Mouse (Mus musculus): ENCODE results near the gene Lzts2. TPM values are rescaled to one million over a fixed set of nuclear protein-coding genes. Genes with fewer than 3 reads are reported as not detected.

Gene Lzts2
- polyA plus RNA-seq, 1 experiment = 11.2 TPM

DNA sequence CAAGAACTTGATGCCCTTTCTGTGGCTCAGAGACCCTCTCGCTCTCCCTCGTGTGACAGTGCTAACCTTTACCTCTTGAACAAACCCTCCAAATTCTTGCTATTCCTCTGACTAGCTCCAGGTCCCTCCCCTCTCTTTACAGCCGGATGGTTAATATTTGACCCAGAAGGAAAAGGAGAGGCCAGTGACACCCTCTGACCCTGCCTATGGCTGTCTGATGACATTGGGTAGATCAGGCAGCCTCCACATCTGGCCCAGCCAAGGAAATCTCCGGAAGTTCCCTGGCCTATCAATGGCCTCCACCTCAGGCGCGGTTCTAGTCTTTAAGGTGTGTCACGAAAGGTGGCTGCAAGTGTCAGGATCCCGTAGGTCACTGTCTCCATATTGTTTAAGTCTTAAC, 23.2 kb upstream of the Lzts2 start:
- H3K4me3 ChIP-seq (replicated peaks; ENCODE audit: control insufficient read depth, low read depth, low read length) = no peak overlapping the region
- no peak overlapping the region for H3K27ac ChIP-seq (ENCODE audit: control insufficient read depth, insufficient read depth, low read depth, low read length, poor library complexity)
- WGBS = 83% methylated on average over 8 of the region's 8 CpGs
- TF ChIP-seq POLR2A (IDR thresholded peaks at IDR 0.05; ENCODE audit: borderline replicate concordance, control insufficient read depth, low read depth, low read length) (no peak), CTCF (IDR thresholded peaks at IDR 0.05; ENCODE audit: control insufficient read depth, insufficient read depth, low read length) (no peak)
- H3K4me1 ChIP-seq (ENCODE audit: control insufficient read depth, insufficient read depth, low read length) = no peaks in the 10 kb centered on the region

GRCm38 (mm10) chr19:44992246-44992645, 22.0 kb upstream of the Lzts2 start:
- no peak overlapping the region for H3K4me3 ChIP-seq (replicated peaks; ENCODE audit: control insufficient read depth, low read depth, low read length)
- no peak for TF ChIP-seq CTCF (IDR thresholded peaks at IDR 0.05; ENCODE audit: control insufficient read depth, insufficient read depth, low read length)
- no peak for TF ChIP-seq POLR2A (IDR thresholded peaks at IDR 0.05; ENCODE audit: borderline replicate concordance, control insufficient read depth, low read depth, low read length)
- H3K4me1 ChIP-seq (ENCODE audit: control insufficient read depth, insufficient read depth, low read length) = no peaks in the 10 kb centered on the region
- WGBS = 31% methylated on average over 7 of the region's 7 CpGs
- no peak overlapping the region for H3K27ac ChIP-seq (ENCODE audit: control insufficient read depth, insufficient read depth, low read depth, low read length, poor library complexity)

DNA sequence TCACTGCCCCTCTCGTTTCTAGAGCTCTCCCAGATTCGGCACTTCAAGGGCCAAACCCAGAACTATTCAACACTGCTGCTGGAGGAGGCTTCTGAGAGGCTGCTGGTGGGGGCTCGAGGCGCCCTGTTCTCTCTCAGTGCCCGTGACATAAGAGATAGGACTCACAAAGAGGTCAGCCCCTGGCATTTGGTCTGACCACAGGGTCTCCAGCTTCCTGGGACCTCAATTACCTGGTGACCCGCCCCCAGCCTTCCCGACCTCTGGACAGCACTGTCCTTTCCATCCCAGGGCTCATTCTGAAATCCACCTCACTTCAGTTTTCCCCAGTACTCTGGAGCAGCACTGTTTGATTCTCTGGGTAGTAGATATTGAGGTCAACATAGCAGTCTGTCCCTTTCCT, 21.5 kb upstream of the Lzts2 start:
- Histone ChIP-seq H3K4me1 (ENCODE audit: control insufficient read depth, insufficient read depth, low read length) (no peaks in the 10 kb centered on the region), H3K27ac (ENCODE audit: control insufficient read depth, insufficient read depth, low read depth, low read length, poor library complexity) (no peak overlapping the region), H3K4me3 (replicated peaks; ENCODE audit: control insufficient read depth, low read depth, low read length) (no peak overlapping the region)
- 52% methylated on average over 7 of the region's 7 CpGs for WGBS
- TF ChIP-seq POLR2A (IDR thresholded peaks at IDR 0.05; ENCODE audit: borderline replicate concordance, control insufficient read depth, low read depth, low read length) = no peak
- TF ChIP-seq CTCF (IDR thresholded peaks at IDR 0.05; ENCODE audit: control insufficient read depth, insufficient read depth, low read length) = no peak

- no peak overlapping the region for H3K4me3 ChIP-seq (replicated peaks; ENCODE audit: control insufficient read depth, low read depth, low read length)
- TF ChIP-seq CTCF (IDR thresholded peaks at IDR 0.05; ENCODE audit: control insufficient read depth, insufficient read depth, low read length) = no peak
- no peak for TF ChIP-seq POLR2A (IDR thresholded peaks at IDR 0.05; ENCODE audit: borderline replicate concordance, control insufficient read depth, low read depth, low read length)
- no peak overlapping the region for H3K27ac ChIP-seq (ENCODE audit: control insufficient read depth, insufficient read depth, low read depth, low read length, poor library complexity)
- no peaks in the 10 kb centered on the region for H3K4me1 ChIP-seq (ENCODE audit: control insufficient read depth, insufficient read depth, low read length)
- 76% methylated on average over 11 of the region's 11 CpGs for WGBS
Observed at GRCm38 (mm10) chr19:44997786-44998185, 16.4 kb upstream of the Lzts2 start.

DNA sequence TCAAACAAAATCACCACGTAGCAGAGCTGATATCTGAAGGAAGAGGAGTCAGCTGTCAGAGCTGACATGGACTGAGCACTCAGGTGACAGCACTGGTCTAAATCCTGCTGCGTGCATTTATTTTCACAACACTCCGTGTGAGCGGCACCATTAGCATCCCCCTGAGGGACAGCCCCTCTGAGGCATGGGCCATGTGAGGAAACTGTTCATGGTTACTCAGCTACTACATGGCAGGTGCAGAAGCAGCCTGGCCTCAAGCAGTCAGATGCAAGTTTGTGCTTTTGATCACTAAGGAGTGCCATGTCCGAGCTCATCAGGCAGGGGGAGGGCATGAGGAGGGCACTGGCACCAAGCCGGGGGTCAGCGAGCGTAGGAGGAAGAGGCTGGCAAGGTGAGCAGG, 14.6 kb upstream of the Lzts2 start:
- Histone ChIP-seq H3K4me3 (replicated peaks; ENCODE audit: control insufficient read depth, low read depth, low read length) (no peak overlapping the region), H3K27ac (ENCODE audit: control insufficient read depth, insufficient read depth, low read depth, low read length, poor library complexity) (no peak overlapping the region), H3K4me1 (ENCODE audit: control insufficient read depth, insufficient read depth, low read length) (no peaks in the 10 kb centered on the region)
- 85% methylated on average over 8 of the region's 8 CpGs for WGBS
- TF ChIP-seq CTCF (IDR thresholded peaks at IDR 0.05; ENCODE audit: control insufficient read depth, insufficient read depth, low read length) (no peak), POLR2A (IDR thresholded peaks at IDR 0.05; ENCODE audit: borderline replicate concordance, control insufficient read depth, low read depth, low read length) (no peak)

DNA sequence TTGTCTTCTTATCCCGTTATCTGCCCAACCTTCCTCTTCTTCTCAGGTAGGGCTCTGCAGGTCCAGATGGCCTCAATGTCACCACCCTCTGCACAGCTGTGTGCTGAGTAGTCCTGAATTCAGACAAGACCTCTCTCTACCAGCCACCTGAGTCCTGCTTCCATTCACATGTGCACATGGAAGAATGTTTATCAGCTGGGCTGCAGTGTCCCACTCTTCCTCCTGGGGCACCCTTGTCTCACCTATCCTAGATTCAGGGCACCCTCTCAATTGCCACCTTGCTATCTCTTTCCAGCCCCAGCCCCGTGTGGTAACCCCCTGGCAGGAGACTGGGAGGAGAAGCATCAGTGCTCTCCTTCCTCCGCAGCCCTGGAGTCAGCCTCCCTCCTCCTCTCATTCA, 11.9 kb upstream of the Lzts2 start:
- TF ChIP-seq CTCF (IDR thresholded peaks at IDR 0.05; ENCODE audit: control insufficient read depth, insufficient read depth, low read length) = no peak
- no peak for TF ChIP-seq POLR2A (IDR thresholded peaks at IDR 0.05; ENCODE audit: borderline replicate concordance, control insufficient read depth, low read depth, low read length)
- 65% methylated on average over 3 of the region's 3 CpGs for WGBS

DNA sequence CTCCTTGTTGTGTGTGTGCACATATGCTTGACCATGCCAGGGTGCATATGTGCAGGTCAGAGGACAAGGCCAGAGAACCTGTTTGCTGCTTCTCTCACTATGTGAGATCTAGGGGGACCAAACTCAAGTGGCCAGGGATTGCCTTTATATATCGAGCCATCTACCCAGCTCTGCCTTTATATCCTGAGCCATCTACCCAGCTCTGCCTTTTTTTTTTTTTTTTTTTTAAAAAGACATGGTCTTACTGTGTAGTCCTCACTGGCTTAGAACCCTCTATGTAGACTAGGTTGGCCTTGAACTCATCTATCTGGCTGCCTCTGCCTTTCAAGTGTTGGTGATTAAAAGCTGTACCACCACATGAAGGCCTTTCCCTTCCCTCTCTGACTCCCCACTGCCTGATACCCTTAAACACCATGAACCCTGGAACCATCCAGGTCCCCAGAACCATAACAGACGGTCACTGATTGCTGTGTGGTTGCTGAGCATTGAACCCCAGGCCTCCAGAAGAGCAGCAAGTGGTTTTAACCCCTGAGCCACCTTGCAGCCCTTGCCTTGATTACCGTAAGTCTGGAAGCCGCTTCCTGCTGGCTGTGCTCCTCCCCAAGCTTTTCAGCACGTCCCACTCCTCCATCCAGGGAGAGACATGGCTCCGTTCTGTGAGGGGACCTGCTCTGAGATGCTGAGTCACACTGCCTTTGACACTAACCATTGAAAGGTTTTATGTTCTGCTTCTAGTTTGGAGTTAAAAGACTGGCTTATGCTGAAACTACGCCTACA, 10.3 kb upstream of the Lzts2 start:
- Histone ChIP-seq H3K4me3 (replicated peaks; ENCODE audit: control insufficient read depth, low read depth, low read length) (no peak overlapping the region), H3K4me1 (ENCODE audit: control insufficient read depth, insufficient read depth, low read length) (peaks cover 2% of the 10 kb centered on the region; the same call in 1 of the 2 replicates), H3K27ac (ENCODE audit: control insufficient read depth, insufficient read depth, low read depth, low read length, poor library complexity) (no peak overlapping the region)
- TF ChIP-seq CTCF (IDR thresholded peaks at IDR 0.05; ENCODE audit: control insufficient read depth, insufficient read depth, low read length) = no peak
- TF ChIP-seq POLR2A (IDR thresholded peaks at IDR 0.05; ENCODE audit: borderline replicate concordance, control insufficient read depth, low read depth, low read length) = no peak
- 88% methylated on average over 7 of the region's 7 CpGs for WGBS

More for the DNA sequence above, 11.9 kb upstream of the Lzts2 start:
- Histone ChIP-seq H3K4me1 (ENCODE audit: control insufficient read depth, insufficient read depth, low read length) (peaks cover 2% of the 10 kb centered on the region; the same call in 1 of the 2 replicates), H3K4me3 (replicated peaks; ENCODE audit: control insufficient read depth, low read depth, low read length) (no peak overlapping the region), H3K27ac (ENCODE audit: control insufficient read depth, insufficient read depth, low read depth, low read length, poor library complexity) (no peak overlapping the region)

DNA sequence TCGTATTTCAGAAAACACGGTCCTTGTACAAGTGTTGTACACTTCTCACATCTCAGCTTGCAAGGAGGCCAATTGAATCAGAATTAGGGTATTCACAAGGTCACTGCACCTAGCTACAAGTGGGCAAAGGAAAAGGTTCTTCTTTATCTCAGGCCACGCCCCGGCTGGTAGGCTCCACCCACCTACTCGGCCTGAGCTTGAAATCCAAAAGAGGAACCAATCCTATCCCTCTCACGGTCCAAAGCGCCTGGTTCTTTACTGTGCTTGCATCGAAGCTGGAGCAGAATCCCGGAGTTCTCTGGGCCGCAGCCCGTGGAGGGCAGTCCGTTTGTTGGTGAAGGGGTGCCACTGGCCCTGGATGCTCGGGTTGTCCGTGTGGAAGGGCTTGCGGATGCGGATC, 8.8 kb upstream of the Lzts2 start, which contains the start of gene Twnk:
Gene Twnk, plus strand, starts transcription at position 220 of the 400 bp plus-strand sequence.
- WGBS = 7% methylated on average over 16 of the region's 16 CpGs
- H3K4me1 ChIP-seq (ENCODE audit: control insufficient read depth, insufficient read depth, low read length) = peaks cover 2% of the 10 kb centered on the region; the same call in 1 of the 2 replicates
- TF ChIP-seq POLR2A (IDR thresholded peaks at IDR 0.05; ENCODE audit: borderline replicate concordance, control insufficient read depth, low read depth, low read length) = no peak
- H3K4me3 ChIP-seq (replicated peaks; ENCODE audit: control insufficient read depth, low read depth, low read length) = peak within 1 kb of the TSS; percentile 100
- peak within 1 kb of the TSS; percentile 95 for H3K27ac ChIP-seq (ENCODE audit: control insufficient read depth, insufficient read depth, low read depth, low read length, poor library complexity)
